Mouse (Mus musculus) heart, adult 2 months (tissue): ENCODE data around the gene Polr2c. TPM values are rescaled to one million over a fixed set of nuclear protein-coding genes. Genes with fewer than 3 reads are reported as not detected.

ENCODE experiments used
- DNase-seq, 2 experiments: peaks; one replicate each; pipeline ENCODE4 v3.0.0; 2021
- H3K27ac ChIP-seq: fragments of 200-600 bp; 2 replicates; pipeline ENCODE4 v1.8.1; 2022
- H3K27me3 ChIP-seq: fragments of 200-500 bp; 2 replicates; pipeline ENCODE4 v1.6.1; 2012; ENCODE audit warnings: mild to moderate bottlenecking, low read length, inconsistent platforms, mixed read lengths; ENCODE audit not compliant: control insufficient read depth, insufficient read depth
- H3K36me3 ChIP-seq: fragments of 200-500 bp; 2 replicates; pipeline ENCODE4 v1.6.1; 2012; ENCODE audit warnings: low read length, inconsistent platforms; ENCODE audit not compliant: control insufficient read depth, insufficient read depth
- H3K4me1 ChIP-seq: fragments of 200-500 bp; 2 replicates; pipeline ENCODE4 v1.6.1; 2011; ENCODE audit warnings: low read length; ENCODE audit not compliant: control insufficient read depth, insufficient read depth
- H3K4me3 ChIP-seq: fragments of 200-600 bp; 2 replicates; pipeline ENCODE4 v1.8.1; 2022
- H3K79me2 ChIP-seq: fragments of 200-500 bp; replicated peaks from 2 replicates; pipeline ENCODE4 v1.6.1; 2012; ENCODE audit warnings: mild to moderate bottlenecking, inconsistent platforms, low read length, moderate library complexity, mixed read lengths; ENCODE audit not compliant: control insufficient read depth, insufficient read depth
- H3K9ac ChIP-seq: fragments of 200-500 bp; 2 replicates; pipeline ENCODE4 v1.6.1; 2012; ENCODE audit warnings: low read depth, mild to moderate bottlenecking, control low read depth, inconsistent platforms, low read length, mixed read lengths
- CTCF ChIP-seq: fragments of 200-600 bp; IDR thresholded peaks from 2 replicates; pipeline ENCODE4 v1.8.1; 2022; ENCODE audit warnings: antibody characterized with exemption, mild to moderate bottlenecking, moderate library complexity
- EP300 ChIP-seq: fragments of 200-500 bp; IDR thresholded peaks from 2 replicates; pipeline ENCODE4 v1.6.1; 2011; ENCODE audit warnings: low read depth, low read length, control low read depth; ENCODE audit not compliant: insufficient read depth
- POLR2A ChIP-seq: fragments of 200-500 bp; IDR thresholded peaks from 2 replicates; pipeline ENCODE4 v1.6.1; 2011; ENCODE audit warnings: mild to moderate bottlenecking, low read depth, low read length, control low read depth; ENCODE audit not compliant: insufficient read depth
- WGBS: fragments of 180-500 bp; shearing (Covaris S2); methylation state at CpG from one replicate; pipeline ENCODE4 v1.1.7; 2018; 5-methylcytosine and 5-hydroxymethylcytosine counted together
- intact Hi-C: fragments of 180-260 bp; cut with DNase I; formaldehyde crosslinking; loops from one replicate; pipeline ENCODE4 v1.15.1; 2025
- polyA plus RNA-seq: library from polyadenylated mRNA; depleted of rRNA; stranded (reverse); fragments of >200 nt; gene quantifications from 2 replicates; pipeline ENCODE4 v1.2.3, GENCODE M21; 2012
- total RNA-seq, 2 experiments: library from RNA; stranded (reverse); gene quantifications; 2 replicates each; pipeline ENCODE4 v1.2.3; 2021

Polr2c gene
- total and polyA plus RNA-seq, 3 experiments, result 55.9 to 142 (median 69.5) TPM

DNA sequence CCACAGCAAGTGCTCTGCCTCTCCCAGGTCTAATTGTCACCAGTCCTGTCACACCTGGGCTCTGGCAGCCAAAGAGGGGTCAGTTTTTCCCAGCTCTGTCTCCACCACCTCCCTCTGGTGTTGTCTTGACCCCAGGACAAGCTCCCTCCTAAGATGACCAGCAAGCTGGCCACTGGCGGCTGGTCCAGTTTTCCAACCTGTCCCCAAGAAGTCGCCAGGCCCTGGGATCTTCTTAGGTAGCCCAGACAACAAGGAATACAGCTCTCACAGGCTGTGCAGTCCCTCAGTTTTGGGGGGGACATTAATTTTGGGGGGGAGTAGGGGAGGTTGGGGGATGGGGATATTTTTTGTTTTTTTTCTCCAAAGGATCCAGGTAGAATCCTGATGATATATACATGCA, 15.3 kb downstream of the Polr2c start:
- Histone ChIP-seq H3K9ac (no peak overlapping the region), H3K27me3 (no peaks in the 10 kb centered on the region), H3K4me1 (peaks cover 19% of the 10 kb centered on the region), H3K36me3 (no peaks in the 10 kb centered on the region), H3K4me3 (no peak overlapping the region), H3K27ac (no peak overlapping the region; the same call in 1 of the 2 replicates), H3K79me2 (no peaks in the 10 kb centered on the region)
- intact Hi-C loops, result no loop called here
- no peak for DNase-seq
- TF ChIP-seq CTCF (no peak), POLR2A (no peak), EP300 (no peak)
- WGBS, result 72% methylated on average over 2 of the region's 2 CpGs

DNA sequence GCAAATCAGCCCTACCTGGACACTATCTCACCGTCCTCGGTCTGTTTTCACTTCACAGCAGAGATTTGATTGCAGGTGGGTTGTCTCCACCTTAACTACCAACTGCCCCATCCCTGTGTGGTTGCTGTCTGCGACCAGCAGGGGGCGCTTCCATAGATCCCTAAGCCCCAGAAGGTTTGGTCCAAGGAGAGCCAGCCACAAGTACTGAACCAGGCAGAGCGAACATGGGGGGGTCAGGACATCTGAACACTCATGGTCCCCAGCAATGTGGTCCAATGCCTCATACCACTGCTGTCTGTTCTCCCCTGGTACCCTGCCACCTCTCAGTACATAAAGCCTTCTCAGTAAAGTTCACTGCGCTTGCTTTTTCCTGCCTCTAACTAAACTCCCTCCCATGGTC, 17.1 kb downstream of the Polr2c start:
- Histone ChIP-seq H3K4me1 (peaks cover 17% of the 10 kb centered on the region), H3K4me3 (peak overlapping the region; percentile 58), H3K27ac (peak overlapping the region; percentile 88), H3K79me2 (no peaks in the 10 kb centered on the region), H3K36me3 (no peaks in the 10 kb centered on the region), H3K27me3 (no peaks in the 10 kb centered on the region), H3K9ac (peak overlapping the region; percentile 66)
- WGBS, result 6% methylated on average over 6 of the region's 6 CpGs
- peak; percentile 80 to 83 for DNase-seq
- TF ChIP-seq CTCF (peak; percentile 96), POLR2A (no peak), EP300 (peak; percentile 74; the same call in 1 of the 2 replicates)
- intact Hi-C loops, result loop anchor here (2.0 kb wide), 1 partner anchor 14 kb away; no protein-coding TSS in a partner anchor

DNA sequence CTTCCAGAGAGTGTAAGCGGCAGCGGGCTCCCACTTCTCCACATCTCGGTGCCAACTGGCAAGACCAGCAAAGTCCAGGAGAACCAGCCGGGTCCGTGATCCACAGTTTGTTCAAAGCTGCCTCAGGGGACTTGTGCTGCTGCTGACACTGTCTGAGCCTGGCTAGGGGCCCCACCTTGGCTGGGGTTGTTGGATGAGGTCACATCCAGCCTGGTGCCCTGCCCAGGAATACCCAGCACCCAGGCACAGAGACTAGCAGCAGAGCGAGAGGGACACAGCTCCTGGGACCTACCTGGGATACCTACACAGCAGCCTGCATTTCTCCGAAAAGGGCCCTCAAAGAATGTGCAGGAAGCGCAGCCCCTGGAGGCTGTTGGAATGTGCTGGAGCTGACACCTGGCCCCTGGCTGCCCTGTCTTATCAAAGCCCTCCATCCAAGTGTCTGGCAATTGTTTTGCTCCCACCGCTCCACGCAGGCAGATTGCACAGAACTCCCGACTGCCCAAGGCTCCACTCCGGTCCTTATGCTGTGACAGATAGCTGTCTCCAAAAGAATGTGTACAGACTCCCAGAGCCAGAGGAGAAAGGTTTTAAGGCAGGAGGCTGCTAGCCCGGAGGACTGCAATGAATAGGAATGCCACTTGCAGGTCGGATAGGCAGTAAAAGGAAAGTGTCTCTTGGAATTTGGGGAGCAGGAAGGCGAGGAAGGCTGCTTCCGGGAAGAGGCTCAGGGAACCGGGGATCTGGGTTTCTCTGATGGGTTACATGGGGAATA, 18.0 kb downstream of the Polr2c start:
- Histone ChIP-seq H3K4me3 (peak overlapping the region; percentile 58), H3K79me2 (no peaks in the 10 kb centered on the region), H3K27me3 (no peaks in the 10 kb centered on the region), H3K36me3 (no peaks in the 10 kb centered on the region), H3K4me1 (peaks cover 11% of the 10 kb centered on the region), H3K9ac (peak overlapping the region; percentile 66), H3K27ac (peak overlapping the region; percentile 88)
- TF ChIP-seq CTCF (no peak), POLR2A (0 out of 2 replicates have a peak, but pooled peaks have one; percentile 7)
- DNase-seq, result peak; percentile 48 to 55
- WGBS, result 4% methylated on average over 17 of the region's 17 CpGs
- intact Hi-C loops, result loop anchor here (1.0 to 2.0 kb wide), 2 partner anchors 14 to 33 kb away; no protein-coding TSS in a partner anchor

DNA sequence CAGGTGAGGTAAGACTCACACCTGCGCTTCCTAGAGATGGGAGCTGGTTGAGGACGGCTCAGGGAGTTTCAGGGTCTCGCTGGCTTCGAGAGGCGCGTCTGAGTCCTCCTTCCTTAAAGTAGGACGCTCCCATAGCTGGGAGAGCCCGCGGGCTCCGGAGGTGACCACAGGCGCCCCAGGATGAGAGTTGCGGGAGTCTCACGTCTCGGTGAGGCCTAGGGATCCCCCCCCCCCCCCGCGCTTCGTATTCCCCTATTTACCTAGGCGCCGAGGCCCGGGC, 18.6 kb downstream of the Polr2c start:
- DNase-seq, result no peak
- Histone ChIP-seq H3K4me3 (peak overlapping the region; percentile 58), H3K9ac (peak overlapping the region; percentile 66), H3K79me2 (no peaks in the 10 kb centered on the region), H3K36me3 (no peaks in the 10 kb centered on the region), H3K27ac (peak overlapping the region; percentile 88), H3K27me3 (no peaks in the 10 kb centered on the region), H3K4me1 (peaks cover 11% of the 10 kb centered on the region)
- WGBS, result 2% methylated on average over 19 of the region's 20 CpGs
- intact Hi-C loops, result loop anchor here (1.0 to 2.0 kb wide), 2 partner anchors 15 to 32 kb away; no protein-coding TSS in a partner anchor
- TF ChIP-seq EP300 (no peak), POLR2A (no peak), CTCF (no peak)

DNA sequence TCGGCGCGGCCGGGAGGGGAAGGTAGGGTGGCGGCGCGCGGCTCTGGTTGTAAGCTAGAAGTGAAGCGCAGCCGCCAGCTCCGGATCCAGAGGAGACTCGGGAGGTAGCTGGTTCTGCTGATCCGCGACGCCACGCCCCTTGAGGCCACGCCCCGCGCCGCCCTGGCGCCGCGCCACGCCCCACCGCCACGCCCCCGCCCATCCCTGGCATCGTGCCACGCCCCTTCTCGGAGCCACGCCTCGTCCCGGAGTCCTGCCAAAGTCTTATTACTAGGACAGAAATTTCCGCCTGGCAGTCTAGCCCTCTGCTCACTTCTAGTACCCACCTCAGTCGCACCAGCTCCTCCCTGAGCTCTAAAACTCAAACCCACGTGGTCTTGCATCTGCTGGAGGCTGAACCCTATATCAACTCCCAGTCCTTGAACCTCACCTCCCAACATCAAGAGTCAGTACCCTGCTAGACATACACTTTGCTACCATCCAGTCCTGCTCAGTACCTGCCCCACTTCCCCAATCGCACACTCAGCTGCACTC, 19.0 kb downstream of the Polr2c start, which contains the start of gene Dok4:
TSS of gene Dok4 (minus strand) at position 134 of the 534 bp plus-strand sequence.
- 1% methylated on average over 37 of the region's 37 CpGs for WGBS

DNA sequence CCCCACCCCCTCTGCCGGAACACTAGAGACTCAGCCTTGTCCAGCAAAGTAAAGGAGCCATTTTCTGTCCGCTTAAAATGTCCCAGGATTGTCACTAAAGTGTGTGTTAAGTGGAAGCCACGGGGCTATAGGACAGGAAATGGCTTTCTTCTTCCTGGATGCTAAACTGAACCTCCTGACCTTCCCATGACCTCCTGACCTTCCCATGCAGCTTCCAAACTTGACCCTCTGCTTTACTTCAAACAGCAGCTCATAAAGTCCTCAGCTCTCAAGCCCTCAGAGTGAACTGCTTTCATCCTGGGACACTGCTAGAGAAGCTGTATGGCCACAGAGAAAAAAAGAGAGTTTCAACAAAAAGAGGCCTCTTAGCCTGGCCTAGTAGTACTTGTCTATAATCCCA, 19.6 kb downstream of the Polr2c start:
- WGBS, result 44% methylated on average over 3 of the region's 3 CpGs
- intact Hi-C loops, result no loop called here

More for the DNA sequence above, 19.0 kb downstream of the Polr2c start, which contains the start of gene Dok4:
- Histone ChIP-seq H3K4me1 (peaks cover 11% of the 10 kb centered on the region), H3K27ac (peak within 1 kb of the TSS; percentile 88), H3K79me2 (no peaks in the 10 kb centered on the region), H3K9ac (peak within 1 kb of the TSS; percentile 66), H3K27me3 (no peaks in the 10 kb centered on the region), H3K36me3 (no peaks in the 10 kb centered on the region), H3K4me3 (peak within 1 kb of the TSS; percentile 58)
- peak; percentile 92 to 94 for DNase-seq
- intact Hi-C loops, result no loop called here
- TF ChIP-seq CTCF (no peak), EP300 (peak; percentile 60; the same call in 1 of the 2 replicates), POLR2A (peak; percentile 76)

More for the DNA sequence above, 19.6 kb downstream of the Polr2c start:
- no peak for DNase-seq
- H3K27me3 ChIP-seq, result no peaks in the 10 kb centered on the region
- peak overlapping the region; percentile 43; the same call in 1 of the 2 replicates for H3K27ac ChIP-seq
- no peak overlapping the region for H3K4me3 ChIP-seq
- no peaks in the 10 kb centered on the region for H3K36me3 ChIP-seq
- peaks cover 9% of the 10 kb centered on the region for H3K4me1 ChIP-seq
- TF ChIP-seq EP300 (no peak), CTCF (no peak), POLR2A (no peak)
- no peaks in the 10 kb centered on the region for H3K79me2 ChIP-seq
- no peak overlapping the region for H3K9ac ChIP-seq
